Mouse (Mus musculus) C2C12 (cell line): ENCODE data around the gene Avpr1a. TPM values are rescaled to one million over a fixed set of nuclear protein-coding genes. Genes with fewer than 3 reads are reported as not detected.

Experiments used
- H3K27me3 ChIP-seq: one replicate; pipeline ENCODE4 v1.6.1; 2011; ENCODE audit not compliant: control insufficient read depth, insufficient read depth, insufficient read length
- H3K36me3 ChIP-seq: one replicate; pipeline ENCODE4 v1.6.1; 2011; ENCODE audit not compliant: control insufficient read depth, insufficient read depth
- H3K4me3 ChIP-seq: one replicate; pipeline ENCODE4 v1.5.1; 2011; ENCODE audit warnings: mild to moderate bottlenecking, control low read depth; ENCODE audit not compliant: poor library complexity, insufficient read depth, severe bottlenecking
- H3K79me2 ChIP-seq: one replicate; pipeline ENCODE4 v1.6.1; 2011; ENCODE audit not compliant: control insufficient read depth, insufficient read depth
- H3K79me3 ChIP-seq: one replicate; pipeline ENCODE4 v1.6.1; 2011; ENCODE audit warnings: low read depth, control low read depth
- H3ac ChIP-seq: one replicate; pipeline ENCODE3; 2011; ENCODE audit warnings: low read depth; ENCODE audit not compliant: control insufficient read depth, insufficient read length
- CEBPB ChIP-seq: IDR thresholded peaks from one replicate; pipeline ENCODE4 v1.6.1; 2011; ENCODE audit warnings: low read depth, mild to moderate bottlenecking, control low read depth, moderate library complexity
- CTCF ChIP-seq: IDR thresholded peaks from one replicate; pipeline ENCODE4 v1.5.1; 2011; ENCODE audit not compliant: control insufficient read depth, insufficient read depth, insufficient read length
- FOSL1 ChIP-seq: IDR thresholded peaks from one replicate; pipeline ENCODE4 v1.8.0; 2011; ENCODE audit warnings: mild to moderate bottlenecking, low read length; ENCODE audit not compliant: poor library complexity, insufficient read depth, severe bottlenecking
- MAX ChIP-seq: IDR thresholded peaks from one replicate; pipeline ENCODE4 v1.6.1; 2011; ENCODE audit warnings: mild to moderate bottlenecking, control low read depth
- MYOD1 ChIP-seq: IDR thresholded peaks from one replicate; pipeline ENCODE4 v1.6.1; 2011; ENCODE audit warnings: low read depth; ENCODE audit not compliant: control insufficient read depth, insufficient read length
- MYOG ChIP-seq: IDR thresholded peaks from one replicate; pipeline ENCODE4 v1.6.1; 2011; ENCODE audit not compliant: control insufficient read depth, insufficient read length; ENCODE audit errors: extremely low read depth
- USF1 ChIP-seq: IDR thresholded peaks from one replicate; pipeline ENCODE4 v1.6.1; 2011; ENCODE audit warnings: low read depth, mild to moderate bottlenecking, control low read depth, moderate library complexity
- polyA plus RNA-seq: library from polyadenylated mRNA; unstranded; fragments of >200 nt; fragmentation: generic; extraction: Trizol; gene quantifications from one replicate; pipeline ENCODE4 v1.2.1, GENCODE M21; 2012; ENCODE audit warnings: missing spikeins

Gene Avpr1a
- polyA plus RNA-seq, 1 experiment = 7.1 TPM

DNA sequence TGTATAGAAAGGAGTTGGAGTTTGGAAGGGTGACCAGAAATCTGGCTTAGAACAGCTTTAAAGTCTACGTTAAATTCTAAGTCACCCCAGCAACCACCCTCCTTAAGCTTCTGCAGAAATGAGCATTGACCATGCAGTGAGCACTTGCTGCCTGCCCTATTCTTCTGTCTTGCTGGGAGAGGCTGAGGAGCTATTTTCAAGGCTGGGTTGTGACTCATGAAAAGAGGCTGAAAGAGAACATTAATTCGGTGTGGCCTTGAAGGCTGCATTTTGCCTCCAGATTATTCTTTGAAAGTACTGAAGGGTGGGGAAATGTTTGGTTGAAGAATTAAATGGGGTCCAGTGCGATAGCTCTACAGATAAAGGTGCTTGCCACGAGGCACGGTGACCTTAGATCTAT, 28.5 kb downstream of the Avpr1a start:
- no peak overlapping the region for H3ac ChIP-seq
- H3K79me2 ChIP-seq = no peaks in the 10 kb centered on the region
- H3K79me3 ChIP-seq = no peaks in the 10 kb centered on the region
- H3K36me3 ChIP-seq = no peaks in the 10 kb centered on the region
- H3K27me3 ChIP-seq = no peaks in the 10 kb centered on the region
- TF ChIP-seq USF1 (no peak), CTCF (no peak), MYOD1 (no peak), MYOG (no peak), CEBPB (no peak), FOSL1 (no peak), MAX (no peak)
- H3K4me3 ChIP-seq = no peak overlapping the region

DNA sequence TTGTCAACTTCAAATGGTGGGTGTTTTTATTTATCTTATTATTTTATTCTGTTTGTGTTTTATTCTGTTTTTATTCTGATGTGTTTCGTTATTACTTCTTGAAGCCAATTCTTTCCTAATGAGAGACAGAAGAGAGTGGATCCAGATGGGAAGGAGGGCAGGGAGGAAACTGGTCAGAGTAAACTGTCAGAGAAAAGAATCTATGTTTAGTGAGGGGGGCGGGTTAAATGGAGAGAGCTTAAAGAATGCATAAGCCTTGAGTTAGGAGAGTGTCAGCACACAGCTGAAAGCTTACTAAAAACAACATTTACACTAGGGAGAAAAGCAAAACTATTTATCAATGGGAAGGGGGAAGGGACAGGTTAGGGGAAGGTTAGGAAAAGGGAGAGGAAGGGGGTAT, 50.3 kb downstream of the Avpr1a start:
- H3K27me3 ChIP-seq = no peaks in the 10 kb centered on the region
- H3K79me2 ChIP-seq = no peaks in the 10 kb centered on the region
- no peak overlapping the region for H3ac ChIP-seq
- TF ChIP-seq USF1 (no peak), CEBPB (no peak), MAX (no peak), CTCF (no peak), FOSL1 (no peak), MYOG (no peak), MYOD1 (no peak)
- no peaks in the 10 kb centered on the region for H3K79me3 ChIP-seq
- H3K36me3 ChIP-seq = no peaks in the 10 kb centered on the region
- no peak overlapping the region for H3K4me3 ChIP-seq

DNA sequence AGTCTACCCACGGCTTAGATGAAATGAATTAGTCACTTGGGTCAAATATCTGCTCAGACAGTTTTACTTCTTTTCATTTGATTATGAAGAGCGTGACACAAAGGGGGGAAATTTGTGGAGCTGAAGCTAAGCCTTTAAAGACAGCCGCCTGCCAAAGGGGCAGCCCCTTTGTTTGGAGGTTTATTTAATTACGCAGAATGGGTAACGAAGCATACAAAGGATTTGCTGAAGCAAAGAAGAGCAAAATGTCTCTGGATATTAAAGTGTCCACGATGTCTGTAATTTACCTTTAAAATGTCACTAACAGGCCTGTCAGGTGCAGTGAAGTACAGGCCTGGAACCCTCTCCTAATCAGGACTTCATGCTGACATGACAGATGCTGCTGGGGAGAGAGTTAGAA, 51.0 kb downstream of the Avpr1a start:
- H3K79me2 ChIP-seq = no peaks in the 10 kb centered on the region
- no peaks in the 10 kb centered on the region for H3K36me3 ChIP-seq
- H3K4me3 ChIP-seq = no peak overlapping the region
- H3K79me3 ChIP-seq = no peaks in the 10 kb centered on the region
- no peaks in the 10 kb centered on the region for H3K27me3 ChIP-seq
- H3ac ChIP-seq = no peak overlapping the region
- TF ChIP-seq MYOD1 (no peak), MYOG (no peak), CTCF (no peak), CEBPB (no peak), FOSL1 (no peak), USF1 (no peak), MAX (no peak)

Other genes with a start within 250 kb of the Avpr1a start
- gene Ppm1h, start 230.3 kb downstream of the Avpr1a start, polyA plus RNA-seq = 0.06 TPM